Mouse (Mus musculus) adrenal gland, adult 8-10 months (tissue): ENCODE results near the gene Rbm47. TPM values are rescaled to one million over a fixed set of nuclear protein-coding genes. Genes with fewer than 3 reads are reported as not detected.

Experiments used
- DNase-seq: peaks from one replicate; pipeline ENCODE4 v3.0.0; 2022
- total RNA-seq, 4 experiments: library from RNA; stranded (reverse); gene quantifications; 2 replicates each; pipeline ENCODE4 v1.2.4; 2022

The Rbm47 gene
- total RNA-seq, 4 experiments from 2014 or later: 76.0 to 130 (median 96.1) TPM

DNA sequence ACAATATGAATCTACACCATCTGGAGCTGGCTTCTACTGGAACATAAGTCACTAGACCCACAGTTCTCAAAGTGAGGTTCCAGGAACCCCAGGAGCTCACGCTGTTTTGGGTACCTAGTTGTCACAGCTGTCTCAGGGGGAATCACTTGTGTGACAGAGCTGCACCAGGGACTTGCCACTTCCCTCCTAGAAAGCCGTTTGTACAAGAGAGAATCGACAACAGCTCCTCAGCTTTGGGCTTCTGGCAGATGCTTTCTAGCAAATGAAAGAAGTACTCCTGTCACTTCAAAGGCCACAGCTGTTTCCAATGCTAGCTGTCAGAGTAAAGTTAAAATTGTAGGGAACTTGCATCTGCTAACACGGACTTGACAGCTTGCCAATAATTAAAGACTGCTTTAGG, 87.4 kb downstream of the Rbm47 start:
- no peak for DNase-seq

DNA sequence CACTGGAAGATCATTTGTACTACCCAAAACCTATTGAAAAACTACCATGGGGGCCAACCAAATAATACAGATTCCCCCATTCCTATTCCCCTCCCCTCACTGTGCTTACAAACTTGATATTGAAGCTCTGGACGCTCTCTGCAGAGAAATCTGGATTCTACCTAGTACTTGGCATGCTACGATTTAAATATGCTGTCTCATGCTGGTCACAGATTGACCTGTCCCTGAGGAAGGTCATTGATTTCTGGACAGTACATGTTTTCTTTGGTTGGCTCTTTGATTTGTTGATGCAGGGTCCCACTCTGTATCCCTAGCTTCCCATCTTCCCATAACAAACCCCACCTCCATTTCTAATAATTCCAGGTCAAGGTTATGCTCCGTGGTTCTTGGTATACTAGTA, 88.4 kb downstream of the Rbm47 start:
- no peak for DNase-seq

DNA sequence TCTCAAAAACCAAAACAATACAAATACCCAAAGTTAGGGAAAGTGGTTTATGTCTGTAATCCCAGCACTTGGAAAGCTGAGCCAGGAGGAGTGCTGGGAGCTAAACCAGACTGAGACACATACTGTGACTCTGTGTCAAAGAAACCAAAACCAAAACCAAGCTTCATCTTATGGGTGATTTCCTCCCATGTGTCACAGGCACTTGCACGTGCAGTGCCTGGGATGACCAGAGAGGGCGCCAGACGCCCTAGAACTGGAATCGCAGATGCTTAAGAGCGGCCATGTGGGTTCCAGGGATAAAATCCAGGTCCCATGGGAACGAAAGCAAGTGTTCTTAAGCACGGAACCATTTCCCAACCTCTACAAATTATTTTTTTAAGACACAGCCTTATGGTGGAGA, 89.6 kb downstream of the Rbm47 start:
- peak; percentile 63 for DNase-seq

DNA sequence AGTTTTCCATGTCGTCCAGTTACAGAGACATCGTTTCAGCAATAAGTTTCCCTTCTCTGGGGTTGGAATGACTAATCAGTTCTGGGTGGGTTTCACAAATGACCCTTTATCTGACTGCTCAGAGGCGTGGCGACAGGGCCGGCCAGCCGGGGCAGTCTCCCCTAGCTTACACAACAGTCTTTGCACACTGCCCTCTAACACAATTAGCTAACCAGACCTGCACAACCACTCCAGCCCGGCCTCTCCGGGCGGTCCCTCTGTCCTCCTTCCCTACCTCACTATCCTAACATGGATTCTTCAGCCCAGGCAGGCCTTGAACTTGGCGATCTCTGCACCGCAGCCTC, 90.7 kb downstream of the Rbm47 start:
- no peak for DNase-seq

DNA sequence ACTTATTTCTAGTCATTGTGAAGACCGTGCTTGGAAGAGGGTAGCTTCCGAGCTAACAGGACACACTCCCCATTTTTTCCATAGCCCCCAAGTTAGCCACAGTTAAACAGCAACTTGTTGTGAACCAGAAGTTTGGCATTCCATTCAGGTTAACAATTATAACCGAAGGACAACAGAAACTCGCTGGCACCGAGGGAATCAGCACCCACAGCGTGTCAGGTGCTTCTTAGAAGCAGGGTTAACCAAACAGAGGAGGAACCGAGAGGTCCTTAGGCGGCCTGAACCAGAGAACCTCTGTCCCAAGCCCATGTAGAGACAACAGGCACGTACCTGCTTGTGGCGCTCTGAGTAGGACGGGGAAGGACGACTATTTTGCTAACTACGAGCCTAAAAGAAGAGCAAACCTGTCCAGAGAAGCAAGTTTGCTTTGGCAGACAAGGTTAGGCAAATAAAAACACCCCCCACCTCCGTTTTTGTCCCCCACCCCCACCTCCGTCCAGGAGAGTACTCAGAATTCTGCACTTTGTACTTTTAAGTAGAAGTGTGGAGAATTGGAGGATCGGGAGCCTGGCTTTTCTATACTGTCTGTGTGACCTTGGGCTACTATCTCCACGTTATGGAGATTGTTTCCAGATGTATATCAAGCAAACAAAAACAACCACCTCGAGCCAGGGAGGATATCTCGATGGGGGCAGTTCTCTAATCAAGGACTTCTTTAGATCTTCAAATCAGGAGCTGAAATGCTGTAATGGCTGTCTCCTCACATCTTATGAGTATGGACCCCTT, 91.3 kb downstream of the Rbm47 start:
- no peak for DNase-seq

DNA sequence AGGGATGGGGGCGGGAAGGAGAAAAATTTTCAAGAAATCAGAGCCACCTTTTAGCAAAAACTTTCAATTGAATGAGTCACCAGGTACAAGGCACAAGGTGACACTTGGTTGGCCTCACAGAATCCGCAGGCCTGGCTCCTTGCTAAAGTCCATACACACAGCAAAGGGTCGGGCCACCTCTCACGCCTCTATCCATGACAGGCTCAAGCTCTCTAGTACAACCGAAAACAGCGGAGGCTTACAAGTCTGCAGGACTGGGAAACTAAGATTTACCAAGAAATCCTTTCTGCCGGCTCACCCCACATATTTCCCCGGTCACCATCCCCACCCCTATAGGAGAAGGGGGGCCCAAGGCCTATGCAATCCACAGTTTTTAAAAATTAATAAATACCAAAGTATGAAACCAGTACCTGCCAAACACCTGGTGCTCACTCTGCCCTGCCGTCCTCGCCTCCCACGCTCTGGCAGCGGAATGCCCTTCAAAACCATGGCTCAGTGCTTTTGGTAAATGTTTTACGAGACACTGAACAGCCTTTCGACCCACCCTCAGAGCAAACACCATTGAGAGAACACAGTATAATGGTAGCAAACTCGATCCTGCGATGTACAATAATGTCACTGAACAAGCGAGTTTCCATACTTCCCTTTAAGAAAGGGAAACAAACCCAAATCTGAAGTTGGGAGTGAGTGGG, 92.2 kb downstream of the Rbm47 start:
- DNase-seq: no peak

DNA sequence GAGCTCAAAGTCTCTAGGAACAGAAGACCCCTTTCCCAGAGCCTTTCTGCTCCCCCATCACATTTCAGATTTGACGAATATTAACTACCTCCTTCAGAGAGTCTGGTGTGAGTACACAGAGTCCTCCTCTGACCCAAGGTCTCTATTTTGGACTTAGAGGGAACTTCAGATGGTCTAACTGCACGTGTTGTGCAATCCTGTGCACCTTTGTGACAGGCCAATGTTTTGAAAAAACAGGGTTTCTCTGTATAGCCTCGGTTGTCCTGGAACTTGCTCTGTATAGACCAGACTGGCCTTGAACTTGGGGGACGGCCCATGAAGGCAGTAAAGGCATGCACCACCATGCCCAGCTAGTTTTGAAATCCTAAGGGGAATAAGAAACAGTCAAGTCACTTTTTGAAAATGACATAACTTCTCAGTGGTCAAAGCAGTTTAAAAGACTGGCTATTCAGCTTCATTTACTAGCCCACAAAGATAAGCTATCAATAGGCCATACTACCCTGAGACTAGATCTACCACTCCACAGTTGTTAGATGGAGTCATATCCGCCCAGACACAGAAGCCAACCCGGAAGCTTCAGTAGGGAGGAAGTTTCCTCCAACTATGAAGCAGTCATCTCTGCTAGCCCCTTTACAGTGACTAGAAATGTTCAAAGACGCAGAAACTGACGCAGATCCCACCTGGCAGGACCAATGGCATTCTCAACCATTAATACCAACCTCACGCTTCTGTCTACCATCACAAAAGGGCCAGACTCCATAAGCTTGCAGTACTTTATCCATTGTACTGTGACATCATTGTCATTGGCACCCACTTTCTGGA, 93.3 kb downstream of the Rbm47 start:
- no peak for DNase-seq

DNA sequence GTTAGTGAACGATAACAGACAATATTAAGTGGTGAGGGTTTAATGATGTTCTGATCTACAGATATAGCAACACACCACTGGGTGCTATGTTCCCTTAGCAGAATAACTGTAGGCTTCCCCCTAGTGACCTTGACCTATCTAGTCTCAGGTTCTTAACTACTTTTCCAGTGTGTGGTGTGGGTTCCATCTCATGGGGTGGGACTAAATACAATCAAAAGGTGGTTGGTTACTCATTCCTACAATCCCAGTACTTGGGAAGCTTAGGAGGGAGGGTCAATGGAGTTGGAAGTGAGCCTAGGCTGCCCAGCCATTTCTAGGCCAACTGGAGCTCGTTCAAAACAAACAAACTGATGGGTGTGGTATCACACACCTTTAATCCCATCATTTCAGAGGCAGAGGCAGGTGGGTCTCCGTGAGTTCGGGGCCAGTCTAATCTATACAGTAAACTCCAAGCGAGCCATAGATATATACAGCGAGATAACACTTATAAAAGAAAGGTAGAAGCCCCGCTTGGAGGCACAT, 94.4 kb downstream of the Rbm47 start:
- no peak for DNase-seq

DNA sequence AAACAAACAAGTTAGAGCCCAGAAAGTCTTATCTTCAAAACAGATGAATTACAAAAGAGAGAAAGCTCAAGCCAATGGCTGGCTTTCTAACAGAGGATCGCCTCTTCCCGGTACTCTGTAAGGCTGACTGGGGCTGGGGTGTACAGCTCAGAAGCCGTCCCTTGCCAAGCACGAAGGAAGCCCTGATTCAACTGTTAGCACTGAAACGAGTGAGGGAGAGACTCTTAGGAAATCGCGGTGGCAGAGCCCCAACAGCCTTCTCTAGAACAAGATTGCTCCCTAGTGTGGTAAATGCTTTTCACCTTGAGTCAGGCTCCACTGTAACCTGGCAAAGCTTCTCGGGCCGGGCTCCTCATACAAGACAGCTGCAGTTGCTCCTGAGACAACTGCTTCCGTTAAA, 95.5 kb downstream of the Rbm47 start:
- peak; percentile 86 for DNase-seq

DNA sequence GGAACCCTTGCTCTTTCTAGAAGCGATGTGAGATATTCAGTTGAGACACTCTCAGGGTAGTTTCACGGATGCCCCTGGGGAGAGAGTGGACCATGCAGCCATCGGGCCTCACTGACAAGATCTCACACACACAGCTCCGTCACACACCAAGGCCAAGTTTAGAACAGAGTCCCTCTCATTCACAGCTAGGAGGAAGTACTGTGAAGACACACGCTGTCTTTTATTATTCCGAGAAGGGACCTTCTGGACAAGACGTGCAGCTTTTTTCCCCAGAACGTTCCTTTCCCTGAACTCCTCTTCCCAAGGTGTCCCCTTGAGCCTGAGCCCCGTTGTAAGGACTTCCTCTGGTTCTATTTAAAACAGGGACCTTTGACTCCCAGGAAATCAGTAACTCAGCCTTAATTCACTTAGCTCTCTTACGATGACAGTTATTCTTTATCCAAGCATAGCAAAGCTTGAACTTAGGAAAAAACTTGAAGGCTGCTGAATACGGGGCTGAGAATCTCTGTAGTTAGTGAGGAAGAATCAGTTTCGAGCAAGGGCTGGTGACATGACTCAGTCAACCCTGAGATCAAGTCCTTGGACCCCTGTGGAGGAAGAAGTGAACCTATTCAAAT, 96.1 kb downstream of the Rbm47 start:
- no peak for DNase-seq

DNA sequence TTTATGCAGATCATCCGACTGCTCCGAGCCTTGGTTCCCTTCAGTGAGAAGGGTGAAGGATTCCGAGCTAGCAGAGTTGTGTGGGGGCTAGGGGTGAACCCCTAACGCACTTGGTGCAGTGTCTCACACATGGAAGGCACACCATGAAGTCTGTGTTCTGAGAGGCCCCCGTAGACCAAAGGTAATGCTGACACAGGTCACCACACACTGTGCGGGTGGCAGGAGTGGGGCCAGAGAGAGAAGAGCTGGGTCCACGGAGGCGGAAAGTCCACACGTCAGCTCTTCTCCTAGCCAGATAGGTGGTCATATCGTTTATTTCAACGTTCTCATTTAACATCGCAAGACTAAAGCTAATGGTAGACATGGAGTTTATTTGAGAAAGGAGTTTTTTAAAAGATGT, 97.0 kb downstream of the Rbm47 start:
- DNase-seq: no peak

DNA sequence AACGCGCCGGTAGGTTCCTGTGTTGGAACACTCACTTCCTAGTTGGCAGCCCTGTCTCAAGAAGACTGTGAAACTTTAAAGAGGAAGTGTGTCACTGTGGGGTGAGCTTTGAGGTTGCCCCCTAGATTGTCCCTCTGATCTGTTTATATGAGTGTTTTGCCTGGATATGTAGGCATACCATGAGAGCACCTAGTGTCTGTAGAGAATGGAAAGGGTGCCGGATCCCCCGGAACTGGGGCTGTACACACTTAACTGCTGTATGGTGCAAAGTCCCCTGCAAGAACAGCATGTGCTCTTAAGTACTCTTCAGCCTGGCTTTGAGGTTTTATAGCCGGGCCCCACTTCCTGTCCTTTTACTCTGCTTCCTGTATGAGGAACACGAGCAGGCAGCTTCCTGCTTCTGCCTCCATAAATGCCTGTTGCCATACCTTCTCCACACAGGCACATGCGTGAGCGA, 97.9 kb downstream of the Rbm47 start:
- DNase-seq: no peak

DNA sequence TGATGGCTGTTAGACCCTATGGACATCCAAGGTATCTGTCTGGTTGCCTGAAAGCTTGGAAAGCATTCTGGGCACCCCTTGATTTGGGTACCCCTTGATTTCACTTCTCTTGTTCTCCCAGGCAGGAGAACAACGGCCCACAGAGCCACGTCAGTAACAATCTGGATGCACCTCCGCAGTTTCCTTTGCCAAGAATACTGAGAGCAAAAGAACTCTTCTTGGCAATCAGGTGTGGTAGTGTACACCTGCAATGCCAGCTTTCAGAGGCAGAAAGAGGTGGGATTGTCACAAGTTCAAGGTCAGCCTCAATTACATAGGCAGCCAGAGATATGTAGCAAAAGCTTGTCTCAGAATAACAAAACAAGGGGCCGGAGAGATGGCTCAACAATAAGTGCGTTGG, 98.7 kb downstream of the Rbm47 start:
- no peak for DNase-seq

DNA sequence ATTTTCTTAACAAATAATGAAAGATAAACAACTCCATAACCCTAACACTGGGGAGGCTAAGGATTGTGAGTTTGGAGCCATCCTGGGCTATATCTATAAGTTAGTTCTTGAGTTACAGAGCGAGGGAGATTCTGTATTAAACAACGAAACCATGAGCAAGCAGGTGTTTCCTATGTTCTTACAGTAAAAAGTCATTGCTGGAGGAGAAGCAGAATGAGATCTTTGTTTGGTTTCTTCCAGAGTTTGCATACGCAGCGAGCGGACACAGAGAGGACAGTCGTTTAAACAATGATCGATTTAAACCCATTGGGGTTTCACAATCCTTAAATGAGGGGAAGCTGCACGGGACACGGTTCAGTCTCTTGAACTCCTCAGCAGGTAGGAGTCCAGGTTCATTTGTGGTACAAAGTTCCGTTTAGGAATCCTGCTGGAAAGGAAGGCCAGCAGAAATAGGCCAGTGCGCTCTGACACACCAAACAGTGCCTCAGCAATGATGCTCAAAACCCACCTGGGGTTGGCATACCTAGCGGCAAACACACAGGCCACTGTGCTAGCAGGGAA, 99.2 kb downstream of the Rbm47 start:
- no peak for DNase-seq

DNA sequence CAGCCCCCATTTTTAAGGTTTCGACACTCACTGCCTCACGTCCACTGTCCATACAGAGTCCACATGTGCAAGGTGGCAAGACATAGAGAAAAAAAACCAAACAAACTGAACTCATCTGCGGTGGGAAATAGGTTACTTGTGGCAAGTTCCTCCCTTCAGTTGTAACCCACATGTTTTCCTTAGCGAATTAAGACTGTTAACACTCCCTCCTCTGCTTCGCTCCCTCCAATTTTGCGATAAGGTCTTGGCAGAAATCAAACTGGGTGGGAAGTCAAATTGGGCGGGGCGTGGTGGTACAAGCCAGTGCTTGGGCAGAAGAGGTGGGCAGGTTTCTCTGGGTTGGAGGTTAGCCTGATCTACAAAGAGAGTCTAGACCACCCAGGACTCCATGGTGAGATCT, 101.2 kb downstream of the Rbm47 start:
- no peak for DNase-seq

DNA sequence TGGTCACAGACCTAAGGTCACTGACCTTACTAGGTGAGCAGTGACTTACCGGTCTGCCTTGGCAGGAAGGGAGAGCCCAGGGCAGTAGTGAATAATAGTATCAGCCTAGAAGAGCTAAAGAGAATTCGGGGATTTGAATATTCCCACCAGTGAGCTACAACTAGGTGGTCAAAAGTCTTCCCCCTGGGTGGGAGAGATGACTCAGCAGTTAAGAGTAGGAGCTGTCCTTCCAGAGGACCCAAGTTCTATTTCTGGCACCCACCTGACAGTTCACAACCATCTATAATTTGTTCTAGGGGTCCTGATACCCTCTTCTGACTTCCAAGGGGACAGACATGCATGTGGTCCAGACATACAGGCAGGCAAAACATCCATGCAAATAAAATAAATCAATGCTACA, 102.6 kb downstream of the Rbm47 start:
- DNase-seq: no peak

DNA sequence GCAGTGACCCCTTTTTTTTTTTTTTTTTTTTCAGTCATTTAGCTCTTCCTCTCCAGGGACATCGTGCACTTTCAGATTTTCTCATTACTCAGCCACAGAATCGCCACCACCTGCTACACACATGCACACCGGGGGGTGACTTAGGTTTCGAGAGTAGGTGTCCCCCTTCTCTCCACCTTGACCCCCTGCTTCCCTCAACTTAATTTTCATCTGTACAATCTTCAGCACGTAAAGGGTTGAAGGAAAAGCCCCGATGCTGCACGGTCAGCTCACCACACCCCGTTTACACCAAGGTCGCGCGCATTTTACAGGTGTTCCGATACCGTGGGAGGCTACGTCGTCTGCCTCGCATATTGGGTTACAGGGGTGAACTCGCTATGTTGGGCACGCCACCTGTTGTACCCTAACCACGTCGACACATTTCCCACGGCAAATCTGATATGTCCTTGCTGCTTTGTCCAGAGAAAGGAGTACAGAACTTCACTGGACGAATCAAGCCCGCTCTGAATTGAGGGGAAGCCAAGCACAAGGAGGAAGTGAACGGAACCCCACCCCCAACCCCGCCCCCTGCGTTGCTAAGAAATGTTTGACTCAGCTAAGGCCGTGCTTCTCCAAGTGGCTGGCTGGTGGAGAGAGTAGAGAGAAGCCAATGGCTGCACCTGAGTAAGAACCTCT, 103.3 kb downstream of the Rbm47 start:
- no peak for DNase-seq

DNA sequence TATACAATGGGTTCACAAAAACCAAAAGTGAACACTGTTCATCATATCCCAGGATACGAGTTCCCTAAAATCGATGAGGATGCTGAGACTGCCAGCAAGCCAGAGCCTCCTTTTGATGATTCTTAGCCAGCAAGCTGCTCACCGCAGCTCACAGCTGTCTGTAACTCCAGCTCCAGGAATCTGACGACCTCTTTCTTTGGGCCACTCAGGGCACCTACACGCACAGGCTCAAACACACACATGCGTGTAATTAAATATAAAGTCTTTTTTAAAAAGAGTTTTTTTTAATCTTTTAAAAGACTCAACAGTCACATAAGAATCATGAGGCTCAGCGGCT, 103.8 kb downstream of the Rbm47 start:
- DNase-seq: no peak

DNA sequence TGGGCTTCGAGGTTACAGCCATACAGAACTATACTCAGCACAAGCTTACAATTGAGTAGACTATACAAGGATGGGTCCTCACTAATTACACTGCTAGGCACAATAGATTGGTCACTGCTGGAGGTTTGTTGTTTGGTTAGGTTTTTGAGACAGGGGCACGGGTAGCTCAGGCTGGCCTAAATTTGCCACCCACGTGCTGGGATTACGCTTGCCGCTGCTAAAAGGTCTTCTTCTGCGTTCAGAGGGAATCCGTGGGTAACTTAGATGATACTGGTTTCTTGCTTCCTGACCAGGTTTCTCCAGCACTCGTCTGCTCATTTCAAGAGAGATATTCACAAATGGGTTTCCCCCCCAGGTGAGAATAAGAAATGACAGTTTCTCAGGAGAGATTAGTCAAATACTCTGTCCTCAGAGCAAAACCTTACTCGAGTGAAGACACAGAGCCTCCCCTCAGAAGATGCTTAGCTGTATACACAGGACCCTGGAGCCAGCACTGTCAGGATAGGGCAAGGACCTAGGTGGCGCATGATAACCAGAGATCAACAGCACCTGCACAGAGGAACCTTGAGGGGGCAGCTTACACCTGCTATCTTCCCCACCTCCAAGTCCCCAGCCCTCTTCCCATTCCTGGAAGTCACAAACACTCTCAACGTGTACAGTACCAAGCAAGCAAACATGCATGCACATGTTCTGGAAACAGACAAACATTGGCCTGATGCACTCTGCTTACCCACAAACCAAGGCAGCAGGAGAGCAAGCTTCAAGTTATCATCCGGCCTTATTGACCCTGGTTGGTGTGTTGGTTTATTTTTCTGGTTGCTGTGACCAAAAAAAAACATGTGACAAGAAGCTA, 104.6 kb downstream of the Rbm47 start:
- no peak for DNase-seq

DNA sequence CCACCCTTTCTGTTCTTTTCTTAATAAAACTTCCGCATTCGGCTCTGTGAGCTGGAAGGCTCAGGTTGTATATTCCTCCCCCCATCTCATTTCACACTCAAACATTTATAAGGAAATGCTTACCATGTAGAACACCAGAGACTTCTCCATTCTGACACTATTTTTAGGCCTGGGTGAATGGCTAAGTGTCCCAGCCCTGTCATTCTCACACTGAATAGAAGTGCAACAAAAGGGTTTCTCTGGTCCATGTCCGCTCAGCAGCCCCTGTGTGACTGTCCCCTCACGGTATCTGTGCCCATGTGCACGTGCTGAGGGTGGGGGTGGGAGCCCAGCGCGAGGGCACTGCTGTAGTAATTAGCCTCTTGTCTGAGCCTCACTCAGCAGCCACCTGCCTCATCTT, 105.7 kb downstream of the Rbm47 start:
- DNase-seq: no peak

DNA sequence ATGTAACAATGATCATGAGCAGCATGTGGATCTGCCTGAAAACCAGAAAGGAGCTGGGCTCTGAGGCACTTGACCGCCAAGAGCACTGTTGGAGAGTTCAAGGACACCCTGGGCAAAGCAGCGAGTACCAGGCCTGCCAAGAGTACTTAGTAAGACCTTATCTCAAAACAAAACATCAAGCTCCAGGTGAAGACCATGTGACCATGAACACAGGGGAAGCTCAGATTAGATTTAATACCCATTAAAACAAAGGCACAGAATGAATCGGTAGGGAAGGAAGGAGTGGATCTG, 110.0 kb downstream of the Rbm47 start:
- no peak for DNase-seq
